Mouse (Mus musculus) lung, postnatal 25 days (tissue): Measurements from ENCODE around the gene Mgll.

Experiments used
- DNase-seq: peaks from one replicate; pipeline ENCODE4 v3.0.0; 2022; ENCODE audit warnings: low spot score

Mgll gene

DNA sequence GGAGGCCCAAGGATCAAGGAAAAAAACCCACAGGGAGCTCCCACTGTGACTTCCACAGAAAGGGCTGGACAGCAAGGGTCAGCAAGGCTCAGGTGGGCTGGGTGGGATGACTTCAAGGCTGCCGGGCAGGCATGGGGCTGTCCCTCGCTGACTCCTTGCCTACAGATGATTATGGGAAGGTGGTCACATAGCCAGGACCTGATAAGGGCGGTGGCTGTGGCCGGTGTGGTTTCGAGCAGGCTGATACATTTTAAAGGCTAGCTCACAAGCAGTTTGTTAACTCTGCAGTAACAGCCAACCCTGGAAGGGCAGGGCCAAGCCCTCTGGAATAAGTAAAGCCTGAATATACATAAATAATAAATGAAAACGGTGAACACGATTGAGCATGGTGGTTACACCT lies 78.8 kb downstream of the Mgll start:
- no peak for DNase-seq

DNA sequence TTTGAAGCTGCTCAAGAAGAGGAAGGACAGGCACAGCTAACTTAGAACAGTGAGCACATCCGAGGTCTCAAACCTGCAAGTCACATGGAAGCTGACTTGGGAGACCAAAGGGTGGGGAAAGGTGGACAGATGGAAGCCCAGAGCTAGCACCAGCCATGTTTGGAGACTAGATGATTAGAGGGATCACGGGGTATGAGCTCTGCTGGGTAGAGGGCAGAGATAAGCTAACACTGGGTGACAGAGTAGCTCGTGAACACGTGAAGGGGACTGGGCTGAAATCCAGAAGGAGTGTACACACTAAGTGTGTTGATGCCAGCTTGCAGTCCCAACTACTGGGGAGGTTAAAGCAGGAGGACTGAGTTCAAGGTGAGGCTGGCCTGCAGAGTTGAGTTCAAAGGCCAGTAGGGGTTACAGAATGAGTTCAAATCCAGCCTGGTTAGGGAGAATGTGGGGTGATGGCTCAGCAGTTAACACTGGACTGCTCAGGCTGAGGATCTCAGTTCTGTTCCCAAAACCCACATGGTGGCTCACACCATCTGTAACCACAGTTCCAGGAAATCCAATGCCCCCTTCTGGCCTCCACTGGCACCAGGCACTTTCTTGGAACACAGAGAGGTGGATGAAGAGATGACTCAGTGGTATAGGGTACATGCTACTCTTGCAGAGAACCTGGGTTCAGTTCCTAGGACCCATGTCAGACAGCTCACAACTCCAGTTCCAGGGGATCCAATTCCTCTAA lies 79.9 kb downstream of the Mgll start:
- no peak for DNase-seq

GRCm38 (mm10) chr6:88804966-88805577 lies 80.9 kb downstream of the Mgll start:
- DNase-seq: peak; percentile 75

GRCm38 (mm10) chr6:88809091-88810037 lies 85.2 kb downstream of the Mgll start:
- DNase-seq: no peak

DNA sequence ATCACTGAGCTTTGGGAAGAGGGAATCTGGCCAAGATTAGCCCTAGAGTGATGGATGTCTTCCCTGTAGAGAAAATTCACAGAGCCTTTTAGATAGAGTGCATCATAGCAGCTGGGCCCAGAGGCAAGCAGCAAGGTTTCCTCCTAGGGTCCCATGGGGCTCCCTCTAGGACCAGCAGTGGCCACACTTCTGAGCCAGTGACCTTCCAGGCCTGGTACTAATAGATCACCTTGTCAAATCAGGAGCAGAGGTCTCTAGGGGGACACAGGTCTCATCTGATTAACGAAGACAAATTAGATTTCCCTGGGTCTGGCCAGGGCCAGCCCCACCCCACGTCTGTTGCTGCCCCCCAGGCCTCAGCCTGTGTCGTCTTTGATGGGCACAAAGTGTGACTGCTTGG lies 86.1 kb downstream of the Mgll start:
- no peak for DNase-seq

GRCm38 (mm10) chr6:88811396-88811795 lies 87.2 kb downstream of the Mgll start:
- no peak for DNase-seq

DNA sequence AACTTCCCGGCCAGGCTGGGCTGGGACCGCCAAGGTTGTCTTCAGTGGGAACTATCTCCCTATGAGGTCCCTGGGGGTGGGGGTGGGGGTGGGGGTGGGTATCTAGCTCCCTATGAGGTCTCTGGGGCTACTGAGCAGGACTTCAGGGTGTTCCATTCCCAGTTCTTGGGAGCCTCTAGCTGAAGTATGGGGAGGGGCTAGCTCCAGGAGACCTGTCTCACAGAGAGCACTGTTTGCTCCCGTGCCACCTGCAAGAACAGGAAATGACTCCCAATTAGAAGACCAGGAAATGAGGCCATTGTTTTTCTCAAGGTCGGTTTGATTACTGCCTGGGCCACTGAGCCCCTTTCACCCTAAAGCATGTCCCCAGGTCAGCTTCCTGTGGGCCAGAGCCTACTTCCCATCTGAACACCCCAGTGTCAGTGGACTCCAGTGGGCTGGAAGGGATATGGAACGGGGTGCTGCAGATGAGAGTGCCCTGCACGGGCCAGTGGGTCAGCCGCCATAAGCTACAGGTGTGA lies 87.7 kb downstream of the Mgll start:
- DNase-seq: no peak

GRCm38 (mm10) chr6:88812886-88813285 lies 88.7 kb downstream of the Mgll start:
- DNase-seq: peak; percentile 66

GRCm38 (mm10) chr6:88813832-88814231 lies 89.6 kb downstream of the Mgll start:
- no peak for DNase-seq

GRCm38 (mm10) chr6:88815036-88815435 lies 90.8 kb downstream of the Mgll start:
- no peak for DNase-seq

DNA sequence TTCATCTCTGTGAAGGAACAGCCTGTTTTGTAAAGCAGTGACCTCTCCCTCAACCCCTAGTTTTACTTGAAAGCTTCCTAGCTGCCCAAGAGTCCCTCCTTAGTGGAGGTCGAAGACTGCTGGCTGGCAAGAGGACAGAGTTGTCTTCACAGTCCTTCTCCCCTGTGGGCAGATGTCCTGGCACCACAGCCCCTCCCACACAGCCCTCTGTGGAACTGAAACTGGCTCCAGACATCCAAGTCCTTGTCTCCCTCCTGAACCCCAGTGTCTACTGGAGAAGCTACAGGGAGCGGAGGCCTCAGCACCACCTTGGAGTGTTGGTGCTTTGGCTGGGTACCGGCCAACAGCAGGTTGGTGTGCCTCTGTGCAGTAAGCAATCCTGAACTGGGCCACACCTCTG lies 91.3 kb downstream of the Mgll start:
- no peak for DNase-seq

GRCm38 (mm10) chr6:88816913-88817312 lies 92.7 kb downstream of the Mgll start:
- DNase-seq: no peak

- DNase-seq: no peak
Measured at GRCm38 (mm10) chr6:88820853-88821252, 96.6 kb downstream of the Mgll start.

DNA sequence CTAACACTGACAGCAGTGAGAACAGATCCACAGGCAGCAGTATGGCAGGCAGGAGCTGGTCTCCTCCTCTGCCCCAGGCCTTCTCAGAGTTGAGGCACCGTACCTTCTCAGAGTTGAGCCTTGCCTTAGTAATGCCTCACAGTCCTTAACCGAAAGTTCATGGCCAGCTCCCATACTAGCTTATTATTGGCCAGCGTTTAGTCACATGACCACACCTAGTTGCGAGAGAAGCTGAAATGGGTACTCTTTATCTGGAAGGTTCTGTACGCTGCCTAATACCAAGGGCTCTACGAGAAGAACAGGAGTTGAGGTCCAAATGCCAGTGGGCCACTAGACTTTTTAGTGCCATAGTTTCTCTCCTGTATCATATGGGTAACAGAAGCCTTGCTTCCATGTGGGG lies 97.1 kb downstream of the Mgll start:
- no peak for DNase-seq

DNA sequence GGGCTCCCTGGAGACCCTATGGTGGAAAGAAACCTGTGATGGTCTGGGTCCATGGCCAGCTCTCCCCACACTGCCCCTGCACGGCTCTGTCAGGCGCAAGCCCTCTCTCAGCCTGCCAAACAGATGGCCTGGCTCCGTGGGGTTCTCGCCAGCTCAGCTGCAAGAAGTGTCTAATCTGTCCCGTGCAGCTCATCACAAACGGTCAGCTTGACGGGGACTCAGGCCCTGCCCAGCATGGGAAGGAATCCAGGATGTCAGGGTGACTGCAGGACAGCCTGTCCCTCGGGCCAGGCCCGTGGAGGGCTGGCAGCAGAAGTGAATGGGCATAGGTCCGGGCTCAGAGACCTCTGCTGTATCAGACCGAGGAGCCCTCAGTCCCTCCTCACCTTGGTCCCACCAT lies 97.7 kb downstream of the Mgll start:
- DNase-seq: peak; percentile 72

- DNase-seq: no peak
Measured at GRCm38 (mm10) chr6:88824183-88824582, 100.0 kb downstream of the Mgll start.

DNA sequence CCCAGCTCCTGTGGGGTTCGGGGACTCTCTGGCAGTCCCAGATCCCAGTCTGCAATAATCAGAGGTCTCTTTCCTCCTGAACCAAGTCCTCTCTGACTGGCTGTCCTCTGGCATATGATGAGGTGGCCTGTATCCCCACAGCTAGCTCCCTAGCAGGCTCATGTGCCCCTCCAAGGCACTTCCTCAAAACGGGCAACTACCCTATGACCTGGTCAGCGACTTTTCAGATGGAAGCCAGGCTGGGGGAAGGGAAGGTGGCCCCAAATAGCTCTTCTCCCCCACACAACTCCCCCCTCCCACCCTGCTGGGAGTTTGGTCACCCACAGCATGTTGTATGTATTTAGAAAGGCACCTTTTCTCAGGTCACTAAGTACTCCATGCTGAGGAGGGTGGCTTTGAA lies 101.9 kb downstream of the Mgll start:
- no peak for DNase-seq

- peak; percentile 62 for DNase-seq
Measured at GRCm38 (mm10) chr6:88826545-88826944, 102.3 kb downstream of the Mgll start.

DNA sequence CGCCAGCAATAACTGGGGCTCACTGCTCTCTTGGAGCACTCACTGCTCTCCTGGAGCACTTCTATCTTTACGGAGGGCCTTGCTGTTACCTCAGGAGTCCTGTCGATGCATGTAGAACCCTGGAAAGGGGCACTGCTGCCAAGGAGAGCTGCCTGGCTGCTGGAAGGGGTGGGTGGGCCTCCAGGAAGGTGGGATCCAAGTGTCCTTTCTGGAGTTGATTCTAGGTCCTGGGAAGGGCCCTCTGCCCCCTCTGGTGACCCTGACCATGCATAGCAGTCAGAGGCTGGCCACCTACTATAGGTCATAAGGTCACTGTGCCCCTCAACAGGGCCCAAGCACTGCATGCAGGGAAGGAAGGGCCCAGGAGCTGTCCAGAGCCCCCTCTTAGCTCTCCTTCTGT lies 102.8 kb downstream of the Mgll start:
- DNase-seq: no peak

DNA sequence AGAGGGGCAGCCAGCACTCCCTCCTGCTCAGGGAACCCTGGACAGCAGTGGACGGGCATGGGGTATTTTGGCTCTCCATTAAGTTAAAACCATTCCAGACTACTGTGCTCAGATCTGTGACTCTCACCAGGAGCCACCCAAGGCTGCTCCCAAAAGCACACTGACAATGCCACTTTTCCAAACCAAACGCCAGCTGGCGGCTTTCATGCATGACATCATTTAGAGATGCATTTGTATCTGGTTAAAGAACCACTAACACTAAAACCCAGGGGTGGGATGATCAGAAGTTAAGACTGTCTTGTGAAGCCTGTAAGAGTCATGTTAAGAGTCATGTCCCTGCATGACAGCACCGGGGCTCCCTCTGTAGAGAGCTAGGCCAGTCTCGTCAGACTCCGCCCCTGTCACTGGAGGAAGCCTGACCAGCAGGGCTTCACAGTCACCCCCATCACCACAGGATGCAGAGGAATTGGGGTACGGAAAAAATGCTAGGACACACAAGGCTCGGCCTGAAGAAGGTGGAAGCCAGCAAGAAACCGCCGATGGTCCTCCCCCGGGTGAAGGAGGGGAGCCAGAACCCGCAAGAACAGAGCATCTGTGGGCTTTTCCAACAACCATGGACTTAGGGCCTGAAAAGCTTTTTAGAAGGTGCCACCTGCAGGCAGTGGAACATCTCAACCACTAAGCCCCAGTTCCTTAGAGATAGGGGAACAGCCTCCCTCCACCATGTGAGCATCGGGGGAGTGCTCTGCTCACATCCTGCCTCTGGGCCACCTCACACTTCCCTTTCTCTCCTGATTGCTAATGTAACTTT lies 103.4 kb downstream of the Mgll start:
- no peak for DNase-seq

GRCm38 (mm10) chr6:88828206-88829009 lies 104.2 kb downstream of the Mgll start:
- DNase-seq: no peak
